Mouse (Mus musculus) layer of hippocampus, postnatal 10 days (tissue): Measurements from ENCODE around the gene Gm21190. TPM values are rescaled to one million over a fixed set of nuclear protein-coding genes. Genes with fewer than 3 reads are reported as not detected.
"Not testable (repeated sequence)": the region's sequence is repeated elsewhere in the genome, so short reads cannot be mapped to it uniquely, and the experiment has no call there.

Experiments
- DNase-seq, 2 experiments: peaks; one replicate each; pipeline ENCODE4 v3.0.0; 2021; ENCODE audit warnings: low spot score in 2 of 2
- total RNA-seq, 2 experiments: library from RNA; stranded (reverse); gene quantifications; 2 replicates each; pipeline ENCODE4 v1.2.3; 2021

The Gm21190 gene
- total RNA-seq, 2 experiments from 2014 or later: not detected

DNA sequence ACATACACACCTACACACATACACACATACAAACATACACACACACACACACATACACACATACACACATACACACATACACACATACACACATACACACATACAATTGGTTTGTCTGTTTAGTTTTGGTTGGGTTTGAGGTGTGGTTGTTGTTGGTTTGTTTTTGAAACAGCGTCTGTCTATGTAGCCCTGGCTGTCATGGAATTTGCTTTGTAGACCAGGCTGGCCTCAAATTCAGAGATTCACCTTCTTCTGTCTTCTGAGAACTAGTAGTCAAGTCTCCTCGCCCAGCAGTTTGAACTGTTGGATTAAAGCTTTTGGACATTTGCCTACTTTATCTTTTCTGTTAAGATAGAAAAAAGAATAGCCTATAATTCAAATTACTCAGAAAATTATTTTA, 38.1 kb downstream of the Gm21190 start:
- DNase-seq: not testable (repeated sequence)

DNA sequence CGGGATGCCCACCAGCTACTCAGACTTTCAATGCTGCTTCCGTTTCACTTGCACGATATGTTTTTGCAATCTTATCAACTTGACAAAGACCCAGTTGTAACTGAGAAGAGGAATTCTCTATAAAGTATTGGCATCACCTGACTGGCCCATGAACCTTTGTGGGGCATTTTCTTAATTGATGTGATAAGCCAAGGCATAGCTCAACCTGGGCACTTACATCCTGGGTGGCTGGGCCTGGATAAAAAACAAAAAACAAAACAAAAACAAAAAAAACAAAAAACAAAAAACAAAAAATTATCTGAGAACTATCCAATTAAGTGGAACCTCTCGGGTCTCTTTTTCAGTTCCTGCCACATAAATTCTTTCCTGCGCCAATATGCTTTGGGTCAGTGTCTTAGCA, 40.3 kb downstream of the Gm21190 start:
- DNase-seq: no peak

DNA sequence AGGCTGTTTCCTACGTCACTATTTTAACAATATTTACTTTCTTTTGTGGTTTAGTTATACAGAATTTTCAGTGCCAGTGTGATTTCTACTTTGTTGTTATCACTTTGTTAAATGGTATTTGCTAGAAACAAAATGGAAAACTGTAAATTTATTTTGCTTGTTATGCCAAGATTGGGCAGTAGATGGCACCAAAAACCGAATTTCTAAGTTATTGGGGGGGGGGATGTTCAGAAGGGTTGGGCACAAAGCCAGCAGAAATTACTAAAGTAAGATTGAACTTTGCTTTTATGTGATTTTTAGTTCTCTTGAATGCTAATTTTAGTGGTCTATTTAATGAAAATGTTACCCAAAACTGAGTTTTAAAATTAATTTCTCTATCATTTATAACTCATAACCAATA, 44.4 kb downstream of the Gm21190 start:
- not testable (repeated sequence) for DNase-seq

DNA sequence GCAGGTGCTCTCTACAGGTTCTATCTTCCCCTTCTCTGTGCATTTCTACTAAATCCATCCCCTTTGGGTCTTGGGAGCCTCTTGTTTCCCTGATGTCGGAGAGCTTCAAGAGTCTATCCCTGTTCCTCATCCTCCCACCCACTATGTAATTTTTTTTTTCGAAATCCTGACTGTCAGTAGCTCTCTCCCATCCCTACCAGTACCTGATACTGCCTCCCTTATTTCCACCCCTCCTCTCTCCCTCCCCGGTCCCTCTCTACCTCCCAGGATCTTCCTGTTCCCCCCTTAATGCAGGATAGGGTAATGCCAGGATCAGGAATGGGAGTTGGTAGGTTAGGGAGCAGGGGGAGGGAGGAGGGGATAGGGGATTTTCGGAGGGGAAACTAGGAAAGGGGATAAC, 45.4 kb downstream of the Gm21190 start:
- not testable (repeated sequence) for DNase-seq

DNA sequence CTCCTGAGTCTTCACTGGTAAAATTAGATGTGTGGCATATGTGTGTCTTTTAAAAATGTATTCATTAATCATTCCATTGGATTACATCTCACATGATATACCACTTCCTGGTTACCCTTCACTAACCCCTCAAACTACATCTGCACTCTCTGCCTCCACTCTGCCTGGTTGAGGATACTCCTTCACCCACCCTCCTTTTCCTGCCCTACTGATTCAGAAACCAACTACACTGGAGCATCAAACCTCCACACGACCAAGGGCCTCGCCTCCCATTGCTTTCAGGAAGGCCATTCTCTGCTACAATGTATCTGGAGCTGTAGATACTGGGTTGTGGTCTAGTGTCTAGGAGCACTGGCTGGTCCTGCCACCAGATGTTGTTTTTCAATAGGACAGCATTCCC, 46.2 kb downstream of the Gm21190 start:
- DNase-seq: not testable (repeated sequence)

DNA sequence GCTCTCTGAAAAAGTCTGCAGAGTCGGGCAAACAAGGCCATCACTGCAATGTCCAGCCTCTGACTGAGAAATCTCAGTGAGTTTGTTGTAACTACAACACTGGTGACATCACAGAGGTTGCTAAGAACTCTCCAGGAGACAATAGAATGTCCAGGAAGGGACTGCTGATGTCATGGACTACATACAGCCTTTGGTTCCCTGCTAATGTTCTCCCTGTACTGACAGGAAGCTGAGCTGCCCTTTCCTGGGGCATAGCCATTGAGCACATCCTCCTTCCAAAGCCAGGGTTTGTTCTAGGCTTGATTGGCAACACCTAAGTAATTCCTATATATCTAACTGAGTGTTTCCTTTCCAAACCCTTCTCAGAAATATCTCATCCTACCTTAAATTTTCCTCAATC, 52.6 kb downstream of the Gm21190 start, which contains the start of gene Gm21149:
Gm21149 (minus strand) TSS at position 101 of the 400 bp plus-strand sequence.
- DNase-seq: not testable (repeated sequence)

Other genes starting within 250 kb of the Gm21190 start
- gene Gm21149, start 52.7 kb downstream of the Gm21190 start, total RNA-seq: not detected
- not detected for gene Gm21083, start 48.1 kb upstream of the Gm21190 start, total RNA-seq
- not detected for gene Speer4d, start 89.8 kb upstream of the Gm21190 start, total RNA-seq
- not detected for gene 4930572O03Rik, start 127.8 kb upstream of the Gm21190 start, total RNA-seq
- gene Speer4c, start 185.0 kb upstream of the Gm21190 start, total RNA-seq: not detected